Mouse (Mus musculus) G1E (cell line): ENCODE data around the gene Caly.

Source experiments
- CTCF ChIP-seq: IDR thresholded peaks from 2 replicates; pipeline ENCODE4 v1.5.1; 2012; ENCODE audit warnings: low read depth, low read length, inconsistent platforms, mixed read lengths
- GATA2 ChIP-seq: IDR thresholded peaks from 2 replicates; pipeline ENCODE4 v1.6.1; 2012; ENCODE audit warnings: low read depth, low read length, inconsistent platforms, borderline replicate concordance
- TAL1 ChIP-seq: conservative IDR thresholded peaks from 2 replicates; pipeline ENCODE4 v1.6.1; 2012; ENCODE audit warnings: low read depth, low read length, inconsistent platforms, mixed read lengths

DNA sequence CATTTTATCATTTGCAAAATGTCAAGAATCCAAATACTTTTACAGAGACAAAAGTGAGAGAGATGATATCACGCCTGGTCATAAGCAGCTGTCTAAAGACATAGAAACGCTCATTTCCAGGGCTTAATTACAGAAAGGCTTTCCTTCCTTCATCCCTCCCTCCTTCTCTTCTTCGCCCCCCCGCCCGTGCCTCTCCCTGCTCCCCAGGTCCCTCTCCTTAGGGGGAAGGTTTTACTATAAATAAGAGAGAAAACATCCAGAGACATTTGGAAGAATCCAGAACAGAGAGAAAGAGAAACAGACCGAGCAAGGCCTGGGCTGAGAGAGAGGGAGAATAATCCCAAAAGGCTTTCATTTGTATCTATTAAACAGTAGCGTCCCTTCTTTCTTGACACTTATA lies 46.9 kb downstream of the Caly start:
- TF ChIP-seq TAL1: no peak
- TF ChIP-seq CTCF: no peak
- TF ChIP-seq GATA2: no peak
